Mouse (Mus musculus) erythroblast, embryonic 14.5 days (primary cell): ENCODE results near the gene Slc7a5. TPM values are rescaled to one million over a fixed set of nuclear protein-coding genes. Genes with fewer than 3 reads are reported as not detected.

ENCODE experiments used
- H3K27me3 ChIP-seq: 2 replicates; pipeline ENCODE4 v1.6.1; 2012; ENCODE audit warnings: inconsistent platforms; ENCODE audit not compliant: control insufficient read depth
- H3K36me3 ChIP-seq: 2 replicates; pipeline ENCODE4 v1.6.1; 2012; ENCODE audit warnings: mild to moderate bottlenecking, inconsistent platforms; ENCODE audit not compliant: control insufficient read depth
- H3K4me1 ChIP-seq: 2 replicates; pipeline ENCODE4 v1.6.1; 2012; ENCODE audit warnings: inconsistent platforms; ENCODE audit not compliant: control insufficient read depth
- H3K4me3 ChIP-seq: replicated peaks from 2 replicates; pipeline ENCODE3; 2012; ENCODE audit warnings: moderate library complexity, mild to moderate bottlenecking, inconsistent platforms
- H3K9me3 ChIP-seq: 2 replicates; pipeline ENCODE4 v1.6.1; 2012; ENCODE audit warnings: low read length, inconsistent platforms, mixed read lengths; ENCODE audit not compliant: control insufficient read depth
- GATA1 ChIP-seq: IDR thresholded peaks from 2 replicates; pipeline ENCODE4 v1.6.1; 2012; ENCODE audit warnings: low read length, inconsistent platforms, mixed read lengths
- TAL1 ChIP-seq: IDR thresholded peaks from 3 replicates; pipeline ENCODE4 v1.6.1; 2012; ENCODE audit warnings: low read length, inconsistent platforms, mixed read lengths
- polyA plus RNA-seq: library from polyadenylated mRNA; stranded (reverse); fragments of >175 nt; gene quantifications from 2 replicates; pipeline ENCODE4 v1.2.3, GENCODE M21; 2012

The Slc7a5 gene
- polyA plus RNA-seq, 1 experiment: 12.4 TPM

GRCm38 (mm10) chr8:121880818-121881217, 26.7 kb downstream of the Slc7a5 start:
- TF ChIP-seq TAL1 (no peak), GATA1 (no peak)
- peaks cover 72% of the 10 kb centered on the region for H3K36me3 ChIP-seq
- no peaks in the 10 kb centered on the region for H3K9me3 ChIP-seq
- no peak overlapping the region for H3K4me3 ChIP-seq
- H3K27me3 ChIP-seq: no peaks in the 10 kb centered on the region
- peaks cover 17% of the 10 kb centered on the region for H3K4me1 ChIP-seq

- TF ChIP-seq TAL1: no peak
- no peak for TF ChIP-seq GATA1
- H3K4me1 ChIP-seq: peaks cover 25% of the 10 kb centered on the region
- H3K27me3 ChIP-seq: no peaks in the 10 kb centered on the region; the same call in 1 of the 2 replicates
- H3K36me3 ChIP-seq: peaks cover 61% of the 10 kb centered on the region
- no peaks in the 10 kb centered on the region for H3K9me3 ChIP-seq
- no peak overlapping the region for H3K4me3 ChIP-seq
Measured at GRCm38 (mm10) chr8:121879712-121880111, 27.8 kb downstream of the Slc7a5 start.

DNA sequence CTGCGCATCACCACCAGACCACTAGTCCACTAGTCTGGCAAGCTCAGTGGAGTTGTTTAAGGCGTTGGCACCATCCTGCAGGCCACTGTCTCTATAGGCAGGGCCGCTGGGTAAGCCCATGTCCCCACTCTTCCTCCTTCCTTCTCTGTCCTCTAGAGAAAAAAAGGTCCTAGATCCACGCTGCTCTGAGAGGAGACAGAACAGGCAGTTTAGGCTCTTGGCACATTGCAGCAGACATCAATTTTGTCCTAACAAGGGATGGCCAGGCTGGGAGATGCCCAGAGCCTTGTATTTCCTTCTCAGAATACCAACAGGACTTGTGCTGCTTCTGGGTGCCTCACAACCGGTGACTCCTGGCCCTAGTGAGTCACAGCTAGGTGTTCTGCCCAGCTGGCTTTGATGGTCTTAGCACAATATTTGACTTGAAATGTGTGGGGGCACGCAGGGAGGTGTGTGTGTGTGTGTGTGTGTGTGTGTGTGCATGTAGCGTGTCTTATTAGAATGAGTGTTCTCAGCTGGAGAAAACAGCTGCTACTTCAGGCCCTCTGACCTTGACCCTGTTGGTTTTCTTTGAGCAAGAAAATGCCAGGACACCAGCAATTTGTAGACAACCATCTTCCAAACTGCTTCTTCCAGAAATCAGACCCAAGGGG, 29.5 kb downstream of the Slc7a5 start:
- H3K27me3 ChIP-seq: peaks cover 2% of the 10 kb centered on the region; the same call in 1 of the 2 replicates
- no peak overlapping the region for H3K4me3 ChIP-seq
- H3K4me1 ChIP-seq: peaks cover 30% of the 10 kb centered on the region
- no peaks in the 10 kb centered on the region for H3K9me3 ChIP-seq
- peaks cover 43% of the 10 kb centered on the region for H3K36me3 ChIP-seq
- TF ChIP-seq GATA1 (no peak), TAL1 (no peak)

DNA sequence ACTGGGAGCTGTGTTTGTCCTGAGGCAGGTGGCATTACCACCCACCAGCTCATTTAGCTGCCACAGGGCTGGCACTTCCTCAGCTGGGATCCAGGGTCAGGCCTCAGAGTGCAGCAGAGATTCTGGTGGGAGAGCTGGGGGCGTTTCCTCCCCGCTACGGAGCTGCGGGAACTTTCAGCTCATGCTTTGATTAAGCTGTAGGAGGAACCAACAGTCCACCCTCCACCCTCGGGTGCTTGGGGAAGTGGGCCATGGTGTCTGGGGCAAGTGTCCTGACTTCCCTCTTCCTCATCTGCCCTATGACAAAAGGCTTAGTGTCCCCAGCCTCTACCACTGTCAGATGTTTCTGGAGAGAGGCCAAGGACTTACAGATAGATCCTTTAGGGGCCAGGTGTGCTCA, 30.3 kb downstream of the Slc7a5 start:
- Histone ChIP-seq H3K4me1 (peaks cover 34% of the 10 kb centered on the region), H3K4me3 (no peak overlapping the region), H3K9me3 (no peaks in the 10 kb centered on the region), H3K27me3 (peaks cover 7% of the 10 kb centered on the region), H3K36me3 (peaks cover 36% of the 10 kb centered on the region)
- TF ChIP-seq GATA1: no peak
- TF ChIP-seq TAL1: no peak

DNA sequence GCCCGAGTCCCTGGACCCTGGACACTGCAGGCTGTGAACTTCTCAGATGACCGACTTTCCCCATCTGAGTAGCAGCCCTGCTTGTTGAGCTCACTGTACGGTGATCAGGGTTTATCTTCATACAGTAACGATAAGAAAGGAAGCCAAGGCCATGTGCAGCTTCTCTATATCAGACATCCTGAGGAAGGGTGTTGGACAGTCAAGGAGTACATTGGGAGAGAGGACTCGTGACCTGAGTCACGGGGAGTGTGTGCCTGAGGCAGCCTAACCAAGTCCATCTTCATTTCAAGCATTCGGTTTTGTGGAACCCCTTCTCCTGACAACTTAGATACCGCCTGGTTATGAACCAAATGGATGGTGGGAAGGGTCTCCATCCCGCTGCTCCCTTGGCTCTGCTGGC, 32.0 kb downstream of the Slc7a5 start:
- TF ChIP-seq GATA1: no peak
- TF ChIP-seq TAL1: no peak
- H3K27me3 ChIP-seq: peaks cover 14% of the 10 kb centered on the region
- H3K4me3 ChIP-seq: no peak overlapping the region
- peaks cover 19% of the 10 kb centered on the region for H3K36me3 ChIP-seq
- no peaks in the 10 kb centered on the region for H3K9me3 ChIP-seq
- peaks cover 33% of the 10 kb centered on the region for H3K4me1 ChIP-seq

DNA sequence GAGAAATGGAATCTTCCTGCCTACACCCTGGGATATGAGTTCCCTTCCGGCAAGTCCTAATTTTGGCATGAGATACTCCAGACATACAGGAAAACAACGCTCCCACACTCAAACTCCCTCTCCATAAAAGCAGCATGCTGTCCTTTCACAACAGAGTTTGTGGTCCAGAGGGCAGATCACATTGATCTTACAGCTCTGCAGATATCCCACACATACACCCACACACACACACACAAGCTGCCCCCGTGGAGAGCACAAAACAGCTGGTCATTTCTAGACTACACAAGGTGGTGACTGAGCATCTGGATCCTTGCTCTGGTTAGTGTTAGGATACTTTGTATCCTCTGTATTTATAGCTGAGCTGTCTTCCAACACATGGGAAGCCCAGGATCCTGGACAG, 32.4 kb downstream of the Slc7a5 start:
- H3K36me3 ChIP-seq: peaks cover 14% of the 10 kb centered on the region
- TF ChIP-seq GATA1 (no peak), TAL1 (no peak)
- peaks cover 30% of the 10 kb centered on the region for H3K4me1 ChIP-seq
- H3K27me3 ChIP-seq: peaks cover 19% of the 10 kb centered on the region
- no peak overlapping the region for H3K4me3 ChIP-seq
- H3K9me3 ChIP-seq: no peaks in the 10 kb centered on the region

GRCm38 (mm10) chr8:121874031-121874430, 33.5 kb downstream of the Slc7a5 start:
- Histone ChIP-seq H3K4me1 (peaks cover 30% of the 10 kb centered on the region), H3K36me3 (peaks cover 4% of the 10 kb centered on the region), H3K9me3 (no peaks in the 10 kb centered on the region), H3K27me3 (peaks cover 19% of the 10 kb centered on the region), H3K4me3 (no peak overlapping the region)
- no peak for TF ChIP-seq GATA1
- TF ChIP-seq TAL1: no peak

DNA sequence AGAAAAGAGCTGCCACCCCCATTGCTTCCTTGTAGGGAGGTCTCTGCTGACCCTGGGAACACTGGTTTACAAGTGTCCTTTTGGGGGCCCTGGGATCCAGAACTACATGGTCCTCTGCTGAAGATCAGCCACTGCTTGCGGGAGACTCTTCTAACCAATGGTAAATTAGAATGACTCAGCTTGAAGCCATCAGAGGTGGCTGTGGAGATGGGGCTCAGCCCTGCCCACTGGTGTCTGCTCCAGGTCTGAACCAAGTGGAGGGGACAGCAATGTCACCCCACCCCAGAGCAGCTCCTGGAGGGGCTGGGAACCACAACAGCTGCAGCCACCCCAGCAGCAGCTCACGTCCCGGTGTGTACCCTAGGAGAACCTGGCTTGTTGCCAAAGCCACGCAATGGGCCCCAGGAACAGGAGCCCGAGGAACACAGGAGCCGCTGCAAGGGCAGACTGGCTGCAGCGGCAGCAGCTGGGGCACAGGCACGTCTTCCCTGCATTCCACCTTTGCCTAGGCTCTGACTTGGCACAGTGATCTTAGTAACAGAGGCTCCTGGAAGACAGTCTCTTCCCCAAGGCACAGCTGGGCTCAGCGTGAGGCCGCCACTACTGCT, 35.6 kb downstream of the Slc7a5 start:
- TF ChIP-seq TAL1: no peak
- TF ChIP-seq GATA1: no peak
- Histone ChIP-seq H3K4me3 (no peak overlapping the region), H3K36me3 (no peaks in the 10 kb centered on the region), H3K4me1 (peaks cover 30% of the 10 kb centered on the region), H3K27me3 (peaks cover 19% of the 10 kb centered on the region), H3K9me3 (no peaks in the 10 kb centered on the region)

GRCm38 (mm10) chr8:121870190-121870589, 37.3 kb downstream of the Slc7a5 start:
- no peak overlapping the region for H3K4me3 ChIP-seq
- no peaks in the 10 kb centered on the region for H3K36me3 ChIP-seq
- TF ChIP-seq TAL1 (no peak), GATA1 (no peak)
- H3K4me1 ChIP-seq: peaks cover 23% of the 10 kb centered on the region
- H3K9me3 ChIP-seq: no peaks in the 10 kb centered on the region
- H3K27me3 ChIP-seq: peaks cover 19% of the 10 kb centered on the region
